ENCODE assay signal across 9 mouse cellular contexts in the genomic region with DNA sequence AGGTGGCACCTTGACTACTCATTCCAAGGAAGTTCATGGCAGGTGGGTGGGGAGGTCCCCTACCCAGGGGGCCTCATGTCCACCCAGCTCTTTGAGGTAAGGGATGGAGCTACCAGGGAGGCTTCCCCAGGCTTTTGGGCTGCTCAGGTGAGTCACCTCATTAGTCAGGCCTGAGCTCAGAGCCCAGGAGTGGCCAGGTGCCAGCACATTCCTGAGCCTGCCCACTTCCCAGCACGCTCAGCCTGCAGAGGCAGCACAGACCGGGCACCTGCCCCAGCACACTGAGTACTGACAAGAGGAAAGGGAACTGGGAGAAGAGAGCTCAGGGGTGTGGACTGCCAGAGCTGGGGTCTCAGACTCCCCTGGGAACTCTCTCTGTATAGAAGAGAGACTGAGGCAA. TPM values are rescaled to one million over a fixed set of nuclear protein-coding genes. Genes with fewer than 3 reads are reported as not detected.
DNase-seq lines count a peak whose midpoint lies in the region; ATAC-seq lines count a peak whose summit lies in the region.
"Had no signal": no experiment of that assay in that cellular context is flagged by ENCODE, and none has a peak within 500 bp of the region (broad histone marks: within the 10 kb centered on the region; RNA-seq: fewer than 3 reads in every experiment).

No protein-coding gene starts in this region.

- no peak for DNase-seq in forebrain, embryonic 10.5 days (ENCODE audit: extremely low spot score, low spot score)
- peak; percentile 66 for DNase-seq in cerebellum, postnatal 36 days
- peak; percentile 94 to 96 for DNase-seq in kidney, postnatal 25 days
- no peak for DNase-seq in thymus, postnatal 36 days
- no peak for DNase-seq in layer of hippocampus, adult 8-10 months (ENCODE audit: low spot score in 2 of 2)
- no peak for DNase-seq in right cerebral cortex, adult 18-20 months
- DNase-seq: forebrain, postnatal 0 days had no signal

- WGBS in forebrain, embryonic 10.5 days, result 91% methylated on average over 2 of the region's 2 CpGs
- WGBS in forebrain, embryonic 15.5 days, result 77% methylated on average over 2 of the region's 2 CpGs
- 50% methylated on average over 2 of the region's 2 CpGs for WGBS in stomach, embryonic 14.5 days

- H3K4me1 ChIP-seq in forebrain, embryonic 10.5 days, result peaks cover 77% of the 10 kb centered on the region
- H3K4me1 ChIP-seq in forebrain, embryonic 15.5 days, result 0 out of 2 replicates have a peak, but pooled peaks cover 3% of the 10 kb centered on the region
- no peaks in the 10 kb centered on the region for H3K4me1 ChIP-seq in stomach, embryonic 14.5 days (ENCODE audit: control insufficient read depth, insufficient read depth, low read length)

- H3K9me3 ChIP-seq in forebrain, embryonic 10.5 days, result no peaks in the 10 kb centered on the region
- H3K9me3 ChIP-seq in forebrain, embryonic 15.5 days, result no peaks in the 10 kb centered on the region
- no peaks in the 10 kb centered on the region for H3K9me3 ChIP-seq in stomach, embryonic 14.5 days (ENCODE audit: control insufficient read depth, low read depth, low read length)

- H3K27ac ChIP-seq in forebrain, embryonic 10.5 days, result 0 out of 2 replicates have a peak overlapping the region, but pooled peaks have one; percentile 48
- H3K27ac ChIP-seq in forebrain, embryonic 15.5 days (replicated peaks), result no peak overlapping the region
- no peak overlapping the region for H3K27ac ChIP-seq in stomach, embryonic 14.5 days (ENCODE audit: low read length)

- H3K4me2 ChIP-seq in forebrain, embryonic 15.5 days (replicated peaks), result no peak overlapping the region
- H3K4me2 ChIP-seq in stomach, embryonic 14.5 days (replicated peaks; ENCODE audit: low read depth, low read length), result no peak overlapping the region

- no peak for ATAC-seq in forebrain, embryonic 15.5 days (replicated peaks)
- ATAC-seq in stomach, embryonic 14.5 days (ENCODE audit: insufficient number of reproducible peaks, insufficient read depth, low FRiP score, low read depth), result peak; percentile 49; the same call in 1 of the 2 replicates
- ATAC-seq: forebrain, postnatal 0 days had no signal

- H3K27me3 ChIP-seq in forebrain, embryonic 10.5 days (ENCODE audit: poor library complexity, severe bottlenecking), result no peaks in the 10 kb centered on the region
- no peaks in the 10 kb centered on the region for H3K27me3 ChIP-seq in forebrain, embryonic 15.5 days
- no peaks in the 10 kb centered on the region for H3K27me3 ChIP-seq in stomach, embryonic 14.5 days (ENCODE audit: control insufficient read depth, insufficient read depth, low read length)

- peaks cover 40% of the 10 kb centered on the region for H3K36me3 ChIP-seq in forebrain, embryonic 10.5 days (replicated peaks)
- H3K36me3 ChIP-seq in forebrain, embryonic 15.5 days, result no peaks in the 10 kb centered on the region
- H3K36me3 ChIP-seq in stomach, embryonic 14.5 days (ENCODE audit: control insufficient read depth, insufficient read depth, low read length), result no peaks in the 10 kb centered on the region

- H3K4me3 ChIP-seq in forebrain, embryonic 10.5 days, result no peak overlapping the region
- no peak overlapping the region for H3K4me3 ChIP-seq in forebrain, embryonic 15.5 days
- H3K4me3 ChIP-seq in stomach, embryonic 14.5 days (ENCODE audit: low read depth, low read length), result no peak overlapping the region

- H3K9ac ChIP-seq in forebrain, embryonic 15.5 days (replicated peaks), result no peak overlapping the region
- no peak overlapping the region for H3K9ac ChIP-seq in stomach, embryonic 14.5 days (replicated peaks; ENCODE audit: low read depth, low read length)
- H3K9ac ChIP-seq: forebrain, postnatal 0 days had no signal

RNA-seq across cellular contexts. Expression of a gene that starts 24.0 kb away (rescaled TPM):
- polyA plus RNA-seq in forebrain, embryonic 10.5 days (2016; fragmentation: Nextera tagmentation; extraction: Ambion mirVana), result 147 and 152 TPM in 2 replicates
- polyA plus RNA-seq in forebrain, embryonic 15.5 days (2015; fragmentation: Nextera tagmentation; extraction: Ambion mirVana), result 23.5 and 23.8 TPM in 2 replicates
- 49.8 and 56.3 TPM in 2 replicates for polyA plus RNA-seq in stomach, embryonic 14.5 days (2014; fragmentation: Nextera tagmentation; extraction: Ambion mirVana)
- 1 to 10 TPM; 3.9 to 4.5 (median 4.3) TPM for total RNA-seq in layer of hippocampus, adult 8-10 months (2022)

Comparison
In these comparisons a context has a peak if more than half of its experiments do, and no peak if none do; other contexts are left out.
1. DNase-seq: peak in cerebellum, postnatal 36 days (2 of 2) and kidney, postnatal 25 days (2 of 2); none in forebrain, embryonic 10.5 days (single experiment), thymus, postnatal 36 days (0 of 2), layer of hippocampus, adult 8-10 months (0 of 2) and right cerebral cortex, adult 18-20 months (single experiment).